Mouse (Mus musculus) ovary, postnatal 14 days (tissue): ENCODE results near the gene Slc38a10.

Source experiments
- DNase-seq: peaks from one replicate; pipeline ENCODE4 v3.0.0; 2022; ENCODE audit warnings: low spot score

Slc38a10 gene

GRCm38 (mm10) chr11:120151113-120151494 is at the start of gene Slc38a10:
Gene Slc38a10, minus strand, starts transcription at chr11:120151346.
- peak; percentile 100 for DNase-seq

GRCm38 (mm10) chr11:120200621-120201020 is 49.5 kb upstream of the Slc38a10 start:
- no peak for DNase-seq

- DNase-seq: no peak
Observed at GRCm38 (mm10) chr11:120199766-120200165, 48.6 kb upstream of the Slc38a10 start.

- DNase-seq: no peak
Observed at GRCm38 (mm10) chr11:120198831-120199230, 47.7 kb upstream of the Slc38a10 start.

- no peak for DNase-seq
Observed at GRCm38 (mm10) chr11:120190526-120191412, 39.6 kb upstream of the Slc38a10 start.

GRCm38 (mm10) chr11:120189459-120190312 is 38.5 kb upstream of the Slc38a10 start:
- DNase-seq: peak; percentile 93

GRCm38 (mm10) chr11:120188481-120189441 is 37.6 kb upstream of the Slc38a10 start:
- peak; percentile 42 for DNase-seq

- DNase-seq: peak; percentile 25
Observed at GRCm38 (mm10) chr11:120188102-120188480, 36.9 kb upstream of the Slc38a10 start.

- DNase-seq: peak; percentile 22
Observed at GRCm38 (mm10) chr11:120187236-120188101, 36.3 kb upstream of the Slc38a10 start.

- no peak for DNase-seq
Observed at GRCm38 (mm10) chr11:120186821-120187235, 35.7 kb upstream of the Slc38a10 start.

GRCm38 (mm10) chr11:120186145-120186740 is 35.1 kb upstream of the Slc38a10 start:
- no peak for DNase-seq

GRCm38 (mm10) chr11:120185316-120186141 is 34.4 kb upstream of the Slc38a10 start:
- peak; percentile 38 for DNase-seq

- DNase-seq: no peak
Observed at GRCm38 (mm10) chr11:120184371-120185315, 33.5 kb upstream of the Slc38a10 start.

GRCm38 (mm10) chr11:120183708-120184107 is 32.6 kb upstream of the Slc38a10 start:
- DNase-seq: no peak

- no peak for DNase-seq
Observed at GRCm38 (mm10) chr11:120183180-120183579, 32.0 kb upstream of the Slc38a10 start.

- DNase-seq: no peak
Observed at GRCm38 (mm10) chr11:120182396-120183030, 31.4 kb upstream of the Slc38a10 start.

GRCm38 (mm10) chr11:120181379-120181778 is 30.2 kb upstream of the Slc38a10 start:
- no peak for DNase-seq

- no peak for DNase-seq
Observed at GRCm38 (mm10) chr11:120179374-120179773, 28.2 kb upstream of the Slc38a10 start.
